Mouse (Mus musculus): Measurements from ENCODE around the gene Btd. TPM values are rescaled to one million over a fixed set of nuclear protein-coding genes. Genes with fewer than 3 reads are reported as not detected.

The Btd gene
- polyA plus RNA-seq, 1 experiment from 2014 or later = 20.4 TPM

DNA sequence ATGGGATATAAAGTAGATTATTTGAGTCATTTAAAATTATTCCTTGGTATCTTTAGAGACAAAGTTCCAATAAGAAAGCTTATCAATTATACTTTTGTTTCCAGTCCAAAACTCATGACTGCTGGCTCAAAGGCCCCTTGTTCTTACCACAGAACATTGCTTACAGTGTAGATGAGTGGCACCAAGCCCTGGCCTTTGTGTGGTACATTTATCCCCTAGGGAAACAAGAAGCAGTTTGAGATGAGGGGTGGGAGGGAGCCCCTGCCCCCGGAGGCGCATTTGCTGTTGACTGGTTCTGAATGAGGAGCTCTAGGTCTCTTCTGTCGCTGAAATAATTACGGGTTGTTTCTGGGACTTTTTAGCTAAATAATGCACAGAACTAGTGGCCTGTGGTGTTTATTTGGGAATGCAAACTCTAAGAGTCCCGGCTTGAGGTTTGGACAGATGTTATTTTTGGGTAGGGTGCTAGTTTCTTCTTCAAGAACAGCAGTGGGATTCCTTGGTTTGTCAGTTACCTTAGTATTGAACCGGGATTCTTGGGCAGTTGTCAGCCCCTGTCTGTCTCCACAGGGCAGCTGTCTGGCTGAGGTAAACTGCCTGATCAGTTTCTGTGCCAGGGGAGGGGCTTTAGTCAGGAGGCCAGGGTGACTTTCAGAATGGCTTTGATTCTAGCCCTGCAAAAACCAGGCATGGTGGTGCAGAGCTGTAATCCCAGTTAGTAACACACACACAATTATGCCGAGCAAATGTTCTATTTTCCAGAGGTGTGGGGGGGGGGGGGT, 19.7 kb downstream of the Btd start:
- H3K4me3 ChIP-seq = no peak overlapping the region
- no peak overlapping the region for H3K4me2 ChIP-seq
- no peak overlapping the region for H3K9ac ChIP-seq
- H3K9me3 ChIP-seq (replicated peaks) = no peaks in the 10 kb centered on the region
- H3K27ac ChIP-seq = peak overlapping the region; percentile 95
- peaks cover 77% of the 10 kb centered on the region for H3K4me1 ChIP-seq (replicated peaks)
- H3K36me3 ChIP-seq = no peaks in the 10 kb centered on the region
- WGBS = 63% methylated on average over 7 of the region's 7 CpGs
- H3K27me3 ChIP-seq = no peaks in the 10 kb centered on the region
- no peak for ATAC-seq (replicated peaks; ENCODE audit: insufficient number of reproducible peaks, insufficient read depth, low FRiP score, low read depth)

DNA sequence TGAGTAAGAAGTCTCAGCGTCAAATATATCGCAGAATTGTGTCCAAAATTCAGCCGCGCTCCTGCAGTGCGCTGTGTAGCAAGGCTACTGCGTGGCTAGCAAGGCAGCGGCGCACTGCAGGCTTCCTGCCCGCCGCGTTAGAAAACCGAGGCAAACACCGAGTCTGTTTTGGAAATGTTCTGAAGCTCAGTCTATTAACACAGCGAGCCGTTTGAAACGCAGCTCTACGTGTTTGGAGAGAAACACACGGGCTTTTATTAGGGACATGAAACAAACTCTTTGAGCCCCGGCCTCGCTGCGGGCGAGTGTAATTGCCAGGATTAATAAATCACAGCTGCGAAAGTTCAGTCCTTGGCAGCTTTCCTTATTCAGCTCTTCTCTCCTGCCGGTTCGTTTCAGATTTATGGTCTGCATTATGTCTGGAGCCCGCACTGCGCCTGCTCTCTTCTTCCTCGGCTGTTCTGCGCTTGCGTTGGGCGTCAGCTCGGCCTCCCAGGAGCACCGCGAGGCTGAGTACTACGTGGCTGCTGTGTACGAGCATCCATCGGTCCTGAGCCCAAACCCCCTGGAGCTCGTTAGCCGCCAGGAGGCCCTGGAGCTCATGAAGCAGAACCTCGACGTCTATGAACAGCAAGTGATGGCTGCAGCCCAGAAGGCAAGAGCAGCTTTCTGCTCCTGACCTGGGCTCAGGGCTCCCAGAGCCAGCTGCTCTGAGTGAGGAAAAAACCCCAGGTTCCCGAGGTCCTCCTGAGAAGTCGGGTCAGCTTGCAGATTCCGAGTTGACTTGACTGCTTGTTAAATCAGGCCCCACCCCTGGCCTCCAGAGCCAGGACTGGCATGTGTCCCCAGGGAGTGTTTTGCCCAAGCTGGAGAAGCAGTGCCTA, 21.1 kb downstream of the Btd start:
- peak; percentile 73 for ATAC-seq (replicated peaks; ENCODE audit: insufficient number of reproducible peaks, insufficient read depth, low FRiP score, low read depth)
- Histone ChIP-seq H3K4me1 (replicated peaks) (peaks cover 77% of the 10 kb centered on the region), H3K9me3 (replicated peaks) (no peaks in the 10 kb centered on the region), H3K36me3 (peaks cover 3% of the 10 kb centered on the region; the same call in 1 of the 2 replicates), H3K4me3 (peak overlapping the region; percentile 40), H3K27ac (peak overlapping the region; percentile 95), H3K9ac (peak overlapping the region; percentile 46), H3K4me2 (peak overlapping the region; percentile 56), H3K27me3 (no peaks in the 10 kb centered on the region)
- 8% methylated on average over 44 of the region's 44 CpGs for WGBS

DNA sequence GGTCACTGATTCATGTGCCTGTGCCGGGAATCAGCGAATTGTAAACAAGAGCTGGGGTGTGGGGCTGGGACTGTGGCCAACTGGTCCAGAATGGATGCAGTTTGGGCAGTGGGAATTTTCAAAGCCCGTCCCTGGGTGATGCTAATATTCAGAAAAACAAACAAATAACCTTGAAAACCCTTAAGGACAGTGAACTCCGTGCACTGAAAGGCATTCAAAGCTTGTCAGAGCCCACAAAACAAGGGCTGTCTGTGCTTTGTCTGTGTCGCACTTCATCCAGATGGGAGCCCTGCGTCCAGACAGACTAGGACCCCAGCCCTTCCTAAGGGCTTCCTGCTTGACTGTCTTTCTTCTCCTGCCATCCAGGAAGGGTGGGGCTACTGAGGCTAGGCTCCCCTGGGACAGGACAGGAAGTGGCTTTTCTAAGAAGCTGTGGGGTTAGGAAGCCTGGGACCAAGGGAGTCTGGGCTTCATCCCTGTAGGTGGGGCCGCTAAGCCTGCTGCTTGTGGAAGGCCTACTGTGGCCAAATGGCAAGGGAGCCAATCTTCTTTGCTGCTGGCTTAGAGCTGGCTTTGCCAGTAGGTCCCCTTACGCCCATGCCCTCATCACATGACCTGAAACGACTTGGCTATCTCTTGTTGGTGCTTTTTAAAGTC, 21.9 kb downstream of the Btd start:
- WGBS = 21% methylated on average over 9 of the region's 9 CpGs
- Histone ChIP-seq H3K4me2 (peak overlapping the region; percentile 56), H3K4me3 (peak overlapping the region; percentile 40), H3K4me1 (replicated peaks) (peaks cover 69% of the 10 kb centered on the region), H3K36me3 (peaks cover 11% of the 10 kb centered on the region; the same call in 1 of the 2 replicates), H3K27me3 (no peaks in the 10 kb centered on the region), H3K9ac (peak overlapping the region; percentile 46; the same call in 1 of the 2 replicates), H3K9me3 (replicated peaks) (no peaks in the 10 kb centered on the region), H3K27ac (peak overlapping the region; percentile 95)
- ATAC-seq (replicated peaks; ENCODE audit: insufficient number of reproducible peaks, insufficient read depth, low FRiP score, low read depth) = peak; percentile 24

DNA sequence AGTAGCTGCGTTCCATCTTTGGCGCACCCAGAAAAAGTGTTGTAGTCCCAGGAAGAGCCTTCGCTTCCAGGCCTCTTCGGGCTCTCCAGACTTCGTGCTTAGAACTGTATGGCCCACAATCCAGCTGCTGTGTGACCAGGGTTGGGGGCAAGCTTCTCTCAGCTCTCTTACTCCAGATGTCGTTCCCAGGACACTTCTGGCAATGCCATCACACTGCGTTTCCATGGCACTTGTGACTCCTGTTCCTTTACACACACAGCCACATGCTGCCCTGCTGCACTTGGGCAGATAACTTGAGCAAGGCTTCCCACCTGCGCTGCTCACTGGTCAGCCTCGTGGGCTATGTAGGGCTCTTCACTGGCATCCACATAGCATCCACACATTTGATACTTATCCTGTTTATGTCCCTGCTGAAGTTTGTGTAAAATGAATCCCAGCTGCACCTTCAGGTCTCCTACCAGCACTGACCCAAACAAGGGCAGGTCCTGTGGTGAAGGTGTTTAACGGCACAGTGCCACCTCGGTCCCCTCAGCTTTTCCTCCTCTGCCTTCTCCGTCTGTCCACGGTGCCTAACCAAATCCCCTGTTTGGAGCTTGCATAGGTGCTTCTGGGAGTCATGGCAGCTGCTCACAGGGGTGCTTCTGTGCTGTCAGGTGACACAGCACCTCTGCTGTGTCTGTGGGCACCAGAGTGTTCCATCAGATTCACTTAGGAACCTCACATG, 22.7 kb downstream of the Btd start:
- Histone ChIP-seq H3K36me3 (peaks cover 12% of the 10 kb centered on the region; the same call in 1 of the 2 replicates), H3K9me3 (replicated peaks) (no peaks in the 10 kb centered on the region), H3K4me2 (no peak overlapping the region), H3K27ac (peak overlapping the region; percentile 95), H3K4me1 (replicated peaks) (peaks cover 67% of the 10 kb centered on the region), H3K27me3 (no peaks in the 10 kb centered on the region), H3K4me3 (no peak overlapping the region), H3K9ac (no peak overlapping the region)
- 84% methylated on average over 13 of the region's 13 CpGs for WGBS
- ATAC-seq (replicated peaks; ENCODE audit: insufficient number of reproducible peaks, insufficient read depth, low FRiP score, low read depth) = no peak

DNA sequence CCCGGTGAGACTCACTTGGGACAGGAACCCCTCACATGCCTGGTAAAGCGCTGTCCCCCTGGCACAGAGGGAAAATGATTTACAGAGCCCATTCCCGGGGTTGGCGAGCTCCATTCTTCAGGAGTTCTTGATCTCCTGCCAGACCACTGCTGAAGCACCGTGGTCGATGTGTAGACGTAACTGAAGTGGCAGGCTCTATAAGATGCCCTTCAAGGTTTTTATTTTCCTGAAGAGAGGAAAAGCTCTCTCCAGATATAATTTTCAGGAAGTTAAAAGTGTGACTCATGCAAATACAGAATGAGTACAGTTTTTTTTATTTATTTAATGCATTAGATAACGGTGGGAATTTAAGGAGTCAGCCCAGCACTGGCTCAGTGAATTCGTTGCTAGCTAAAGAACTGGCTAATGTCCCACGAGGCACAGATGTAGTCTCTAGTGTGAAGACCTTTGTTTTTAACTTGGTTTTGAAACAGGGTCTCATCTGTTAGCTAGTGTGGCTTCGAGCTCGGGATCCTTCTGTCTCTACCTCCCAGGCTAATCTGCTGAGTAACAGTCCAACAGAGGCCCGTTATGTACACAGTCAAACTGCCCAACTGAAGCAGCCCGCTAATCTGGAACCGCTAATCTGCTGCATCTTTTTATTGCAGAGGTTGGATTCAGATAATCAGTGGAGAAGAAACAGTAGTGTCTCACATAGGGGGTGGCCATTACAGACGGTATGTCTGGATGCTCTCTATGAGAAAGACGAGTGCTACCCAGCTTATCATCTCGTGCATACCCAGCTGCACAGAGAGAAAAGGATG, 23.5 kb downstream of the Btd start:
- Histone ChIP-seq H3K36me3 (peaks cover 12% of the 10 kb centered on the region; the same call in 1 of the 2 replicates), H3K9ac (no peak overlapping the region), H3K4me2 (no peak overlapping the region), H3K4me1 (replicated peaks) (peaks cover 67% of the 10 kb centered on the region), H3K27me3 (no peaks in the 10 kb centered on the region), H3K4me3 (no peak overlapping the region), H3K27ac (peak overlapping the region; percentile 95), H3K9me3 (replicated peaks) (no peaks in the 10 kb centered on the region)
- no peak for ATAC-seq (replicated peaks; ENCODE audit: insufficient number of reproducible peaks, insufficient read depth, low FRiP score, low read depth)
- 43% methylated on average over 18 of the region's 18 CpGs for WGBS

DNA sequence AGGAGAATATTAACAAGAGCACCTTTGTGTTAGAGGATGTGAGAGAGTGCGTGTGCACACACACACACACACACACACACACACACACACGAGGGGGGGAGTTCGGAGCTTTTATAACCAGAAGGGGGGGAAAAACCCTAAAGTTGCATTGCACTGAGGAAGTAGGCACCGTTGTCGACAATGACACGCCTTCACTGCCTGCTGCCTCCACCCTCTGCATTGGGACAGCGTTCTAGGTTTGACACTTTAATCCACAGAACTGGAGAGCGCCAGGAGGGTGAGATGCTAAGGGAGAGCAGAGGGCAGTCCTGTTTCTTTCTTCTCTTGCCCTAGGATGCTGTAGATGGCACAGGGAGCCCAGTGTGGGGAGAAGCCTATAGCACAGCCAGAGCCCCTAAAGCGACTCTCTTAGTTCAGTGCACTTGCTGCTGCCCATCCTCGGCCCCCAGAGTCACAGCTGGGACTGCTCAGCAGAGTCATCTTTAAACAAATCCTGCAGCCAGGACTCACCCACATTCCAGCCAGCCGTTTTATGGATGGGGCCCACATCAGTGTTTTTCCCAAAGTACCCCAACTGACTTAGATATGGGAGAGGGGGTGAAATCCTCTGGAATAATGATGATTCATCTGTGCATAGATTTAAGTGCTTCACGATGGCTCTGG, 24.2 kb downstream of the Btd start:
- WGBS = 61% methylated on average over 12 of the region's 12 CpGs
- no peak for ATAC-seq (replicated peaks; ENCODE audit: insufficient number of reproducible peaks, insufficient read depth, low FRiP score, low read depth)
- H3K36me3 ChIP-seq = peaks cover 12% of the 10 kb centered on the region; the same call in 1 of the 2 replicates
- peaks cover 64% of the 10 kb centered on the region for H3K4me1 ChIP-seq (replicated peaks)
- no peaks in the 10 kb centered on the region for H3K27me3 ChIP-seq
- no peaks in the 10 kb centered on the region for H3K9me3 ChIP-seq (replicated peaks)
- H3K9ac ChIP-seq = no peak overlapping the region
- no peak overlapping the region for H3K4me2 ChIP-seq
- H3K4me3 ChIP-seq = no peak overlapping the region
- peak overlapping the region; percentile 95 for H3K27ac ChIP-seq

DNA sequence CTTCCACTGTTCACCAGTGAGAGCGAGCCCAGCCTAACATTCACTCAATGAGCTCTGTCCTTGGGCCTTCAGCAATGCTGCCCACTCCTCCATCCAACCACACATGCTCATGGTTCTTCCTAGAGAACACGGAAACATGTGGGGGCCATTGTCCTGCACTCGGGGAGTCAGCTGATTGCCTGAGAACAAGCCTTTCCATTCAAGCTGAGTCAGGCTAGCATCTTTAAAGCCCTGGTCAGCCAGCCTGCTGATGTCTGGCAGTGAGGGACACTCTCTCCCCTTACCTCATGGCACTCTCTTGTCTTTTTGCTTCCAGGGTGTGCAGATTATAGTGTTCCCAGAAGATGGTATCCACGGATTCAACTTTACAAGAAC, 24.7 kb downstream of the Btd start:
- Histone ChIP-seq H3K27me3 (no peaks in the 10 kb centered on the region), H3K27ac (no peak overlapping the region), H3K4me3 (no peak overlapping the region), H3K4me2 (no peak overlapping the region), H3K36me3 (peaks cover 12% of the 10 kb centered on the region; the same call in 1 of the 2 replicates), H3K4me1 (replicated peaks) (peaks cover 62% of the 10 kb centered on the region), H3K9ac (no peak overlapping the region), H3K9me3 (replicated peaks) (no peaks in the 10 kb centered on the region)
- WGBS = 67% methylated on average over 4 of the region's 4 CpGs
- no peak for ATAC-seq (replicated peaks; ENCODE audit: insufficient number of reproducible peaks, insufficient read depth, low FRiP score, low read depth)

DNA sequence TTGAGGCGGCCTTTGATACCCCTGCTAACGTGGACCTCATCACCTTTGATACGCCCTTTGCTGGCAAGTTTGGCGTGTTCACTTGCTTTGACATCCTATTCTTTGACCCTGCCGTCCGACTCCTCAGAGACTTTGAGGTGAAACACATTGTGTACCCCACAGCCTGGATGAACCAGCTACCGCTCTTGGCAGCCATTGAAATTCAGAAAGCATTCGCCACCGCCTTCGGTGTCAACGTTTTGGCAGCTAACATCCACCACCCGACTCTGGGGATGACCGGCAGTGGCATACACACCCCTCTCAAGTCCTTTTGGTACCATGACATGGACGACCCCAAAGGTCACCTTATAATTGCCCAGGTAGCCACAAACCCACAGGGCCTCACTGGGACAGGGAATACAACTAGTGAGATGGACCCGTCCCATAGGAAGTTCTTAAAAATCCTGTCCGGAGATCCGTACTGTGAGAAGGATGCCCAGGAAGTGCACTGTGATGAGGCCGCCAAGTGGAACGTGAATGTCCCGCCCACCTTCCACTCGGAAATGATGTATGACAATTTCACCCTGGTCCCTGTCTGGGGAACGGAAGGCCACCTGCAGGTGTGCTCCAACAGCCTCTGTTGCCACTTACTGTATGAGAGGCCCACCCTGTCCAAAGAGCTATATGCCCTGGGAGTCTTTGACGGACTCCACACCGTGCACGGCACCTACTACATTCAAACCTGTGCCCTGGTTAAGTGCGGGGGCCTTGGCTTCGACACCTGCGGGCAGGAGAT, 26.3 kb downstream of the Btd start:
- no peak overlapping the region for H3K9ac ChIP-seq
- no peaks in the 10 kb centered on the region for H3K9me3 ChIP-seq (replicated peaks)
- no peak for ATAC-seq (replicated peaks; ENCODE audit: insufficient number of reproducible peaks, insufficient read depth, low FRiP score, low read depth)
- no peak overlapping the region for H3K4me2 ChIP-seq
- H3K4me3 ChIP-seq = no peak overlapping the region
- H3K27me3 ChIP-seq = no peaks in the 10 kb centered on the region
- peaks cover 12% of the 10 kb centered on the region; the same call in 1 of the 2 replicates for H3K36me3 ChIP-seq
- H3K4me1 ChIP-seq (replicated peaks) = peaks cover 54% of the 10 kb centered on the region
- WGBS = 94% methylated on average over 28 of the region's 28 CpGs
- H3K27ac ChIP-seq = no peak overlapping the region

DNA sequence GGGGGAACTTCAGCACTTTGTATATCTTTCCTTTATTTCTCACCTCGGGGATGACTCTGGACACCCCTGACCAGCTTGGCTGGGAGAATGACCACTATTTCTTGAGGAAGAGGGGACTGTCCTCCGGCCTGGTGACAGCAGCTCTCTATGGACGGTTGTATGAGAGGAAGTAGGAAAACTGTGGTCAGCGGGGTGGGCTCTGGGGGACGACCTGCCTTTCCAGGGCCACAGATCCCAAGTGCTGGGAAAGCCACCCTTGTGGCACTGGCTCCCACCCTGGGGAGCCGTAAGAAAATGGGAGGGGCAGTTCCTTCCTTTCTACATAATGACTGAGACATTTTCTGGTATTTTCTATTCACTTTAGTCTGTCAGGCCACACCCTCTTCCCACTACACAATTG, 26.9 kb downstream of the Btd start:
- H3K9ac ChIP-seq = no peak overlapping the region
- 82% methylated on average over 6 of the region's 6 CpGs for WGBS
- H3K4me2 ChIP-seq = no peak overlapping the region
- ATAC-seq (replicated peaks; ENCODE audit: insufficient number of reproducible peaks, insufficient read depth, low FRiP score, low read depth) = no peak
- no peaks in the 10 kb centered on the region for H3K27me3 ChIP-seq
- no peak overlapping the region for H3K4me3 ChIP-seq
- no peaks in the 10 kb centered on the region for H3K9me3 ChIP-seq (replicated peaks)
- H3K36me3 ChIP-seq = peaks cover 12% of the 10 kb centered on the region; the same call in 1 of the 2 replicates
- peaks cover 47% of the 10 kb centered on the region for H3K4me1 ChIP-seq (replicated peaks)
- peak overlapping the region; percentile 65; the same call in 1 of the 2 replicates for H3K27ac ChIP-seq
